11 mouse cellular contexts compared by ENCODE assay signal in genomic region chr10:128613154-128613440, GRCm38 (mm10). TPM values are rescaled to one million over a fixed set of nuclear protein-coding genes. Genes with fewer than 3 reads are reported as not detected.
DNase-seq lines count a peak whose midpoint lies in the region; ATAC-seq and TF ChIP-seq lines count a peak whose summit lies in the region.
"Had no signal": no experiment of that assay in that cellular context is flagged by ENCODE, and none has a peak within 500 bp of the region (broad histone marks: within the 10 kb centered on the region; RNA-seq: fewer than 3 reads in every experiment).

No protein-coding gene starts in this region.

- H3K27ac ChIP-seq in forebrain, embryonic 12.5 days: no peak overlapping the region
- no peak overlapping the region for H3K27ac ChIP-seq in forebrain, embryonic 10.5 days
- no peak overlapping the region for H3K27ac ChIP-seq in lung, embryonic 14.5 days (ENCODE audit: low read depth)
- H3K27ac ChIP-seq in intestine, embryonic 15.5 days: no peak overlapping the region
- H3K27ac ChIP-seq in neural tube, embryonic 13.5 days (replicated peaks): no peak overlapping the region
- H3K27ac ChIP-seq: stomach, embryonic 15.5 days had no signal

- ATAC-seq in forebrain, embryonic 12.5 days (ENCODE audit: low FRiP score): no peak
- ATAC-seq in lung, embryonic 14.5 days (ENCODE audit: insufficient read depth): 0 out of 2 replicates have a peak, but pooled peaks have one; percentile 44
- peak; percentile 32; the same call in 1 of the 2 replicates for ATAC-seq in intestine, embryonic 15.5 days
- ATAC-seq in neural tube, embryonic 13.5 days (ENCODE audit: low read depth): no peak

- peak overlapping the region; percentile 38 for H3K4me2 ChIP-seq in forebrain, embryonic 12.5 days
- H3K4me2 ChIP-seq in lung, embryonic 14.5 days: no peak overlapping the region
- no peak overlapping the region for H3K4me2 ChIP-seq in intestine, embryonic 15.5 days (replicated peaks)
- H3K4me2 ChIP-seq in neural tube, embryonic 13.5 days: peak overlapping the region; percentile 28

- TF ChIP-seq CTCF in lung, embryonic 14.5 days (IDR thresholded peaks at IDR 0.05; ENCODE audit: low read depth): no peak

- H3K4me1 ChIP-seq in forebrain, embryonic 12.5 days: no peaks in the 10 kb centered on the region
- H3K4me1 ChIP-seq in forebrain, embryonic 10.5 days: 0 out of 2 replicates have a peak, but pooled peaks cover 3% of the 10 kb centered on the region
- no peaks in the 10 kb centered on the region for H3K4me1 ChIP-seq in lung, embryonic 14.5 days (ENCODE audit: insufficient read depth)
- 0 out of 2 replicates have a peak, but pooled peaks cover 3% of the 10 kb centered on the region for H3K4me1 ChIP-seq in intestine, embryonic 15.5 days (replicated peaks)
- no peaks in the 10 kb centered on the region for H3K4me1 ChIP-seq in neural tube, embryonic 13.5 days (replicated peaks)

- no peaks in the 10 kb centered on the region for H3K36me3 ChIP-seq in forebrain, embryonic 12.5 days (replicated peaks)
- H3K36me3 ChIP-seq in forebrain, embryonic 10.5 days (replicated peaks): no peaks in the 10 kb centered on the region
- H3K36me3 ChIP-seq in lung, embryonic 14.5 days (ENCODE audit: insufficient read depth): no peaks in the 10 kb centered on the region
- H3K36me3 ChIP-seq in intestine, embryonic 15.5 days: no peaks in the 10 kb centered on the region
- no peaks in the 10 kb centered on the region for H3K36me3 ChIP-seq in neural tube, embryonic 13.5 days
- H3K36me3 ChIP-seq: stomach, embryonic 15.5 days had no signal

- no peak overlapping the region for H3K9ac ChIP-seq in forebrain, embryonic 12.5 days
- no peak overlapping the region for H3K9ac ChIP-seq in lung, embryonic 14.5 days
- no peak overlapping the region for H3K9ac ChIP-seq in intestine, embryonic 15.5 days
- H3K9ac ChIP-seq in neural tube, embryonic 13.5 days: peak overlapping the region; percentile 28; the same call in 1 of the 2 replicates
- H3K9ac ChIP-seq: stomach, embryonic 15.5 days had no signal

- no peaks in the 10 kb centered on the region for H3K27me3 ChIP-seq in forebrain, embryonic 12.5 days
- H3K27me3 ChIP-seq in forebrain, embryonic 10.5 days (ENCODE audit: poor library complexity, severe bottlenecking): peaks cover 9% of the 10 kb centered on the region; the same call in 1 of the 2 replicates
- H3K27me3 ChIP-seq in lung, embryonic 14.5 days (ENCODE audit: insufficient read depth, low read length): no peaks in the 10 kb centered on the region
- H3K27me3 ChIP-seq in intestine, embryonic 15.5 days (replicated peaks): no peaks in the 10 kb centered on the region
- no peaks in the 10 kb centered on the region for H3K27me3 ChIP-seq in neural tube, embryonic 13.5 days
- H3K27me3 ChIP-seq: Patski; stomach, embryonic 15.5 days had no signal

- DNase-seq in forebrain, embryonic 10.5 days (ENCODE audit: extremely low spot score, low spot score): no peak
- no peak for DNase-seq in lung, embryonic 14.5 days
- DNase-seq in lung, adult 18-20 months: no peak
- no peak for DNase-seq in adrenal gland, postnatal 14 days
- no peak for DNase-seq in left cerebral cortex, adult 9 months (ENCODE audit: low spot score in 2 of 2)
- DNase-seq: heart, adult 11 months had no signal

- no peaks in the 10 kb centered on the region for H3K9me3 ChIP-seq in forebrain, embryonic 12.5 days
- no peaks in the 10 kb centered on the region for H3K9me3 ChIP-seq in forebrain, embryonic 10.5 days
- no peaks in the 10 kb centered on the region for H3K9me3 ChIP-seq in lung, embryonic 14.5 days (ENCODE audit: low read depth, low read length)
- H3K9me3 ChIP-seq in intestine, embryonic 15.5 days: no peaks in the 10 kb centered on the region
- no peaks in the 10 kb centered on the region for H3K9me3 ChIP-seq in neural tube, embryonic 13.5 days
- H3K9me3 ChIP-seq: stomach, embryonic 15.5 days had no signal

- WGBS in forebrain, embryonic 12.5 days: 43% methylated on average over 6 of the region's 6 CpGs
- 41% methylated on average over 6 of the region's 6 CpGs for WGBS in forebrain, embryonic 10.5 days
- 40% methylated on average over 6 of the region's 6 CpGs for WGBS in lung, embryonic 14.5 days
- 36% methylated on average over 6 of the region's 6 CpGs for WGBS in intestine, embryonic 15.5 days
- WGBS in neural tube, embryonic 13.5 days: 40% methylated on average over 6 of the region's 6 CpGs

- no peak overlapping the region for H3K4me3 ChIP-seq in forebrain, embryonic 12.5 days (replicated peaks)
- H3K4me3 ChIP-seq in forebrain, embryonic 10.5 days: no peak overlapping the region; the same call in 1 of the 2 replicates
- H3K4me3 ChIP-seq in lung, embryonic 14.5 days (ENCODE audit: low read depth, low read length): no peak overlapping the region
- H3K4me3 ChIP-seq in intestine, embryonic 15.5 days (replicated peaks): no peak overlapping the region
- H3K4me3 ChIP-seq in neural tube, embryonic 13.5 days: no peak overlapping the region
- H3K4me3 ChIP-seq: stomach, embryonic 15.5 days had no signal

RNA-seq across cellular contexts. Expression of gene Rps26, which starts 13.4 kb away (rescaled TPM):
- polyA plus RNA-seq in forebrain, embryonic 12.5 days (2016; fragmentation: Nextera tagmentation; extraction: Ambion mirVana): 484 and 501 TPM in 2 replicates
- polyA plus RNA-seq in forebrain, embryonic 10.5 days (2016; fragmentation: Nextera tagmentation; extraction: Ambion mirVana): 574 and 577 TPM in 2 replicates
- 1,029 and 1,115 TPM in 2 replicates for polyA plus RNA-seq in lung, embryonic 14.5 days (2014; fragmentation: Nextera tagmentation; extraction: Ambion mirVana)
- polyA plus RNA-seq in intestine, embryonic 15.5 days (2015; fragmentation: Nextera tagmentation; extraction: Ambion mirVana): 693 and 768 TPM in 2 replicates
- polyA plus RNA-seq in neural tube, embryonic 13.5 days (2015; fragmentation: Nextera tagmentation; extraction: Ambion mirVana): 407 and 470 TPM in 2 replicates
- 748 and 849 TPM in 2 replicates for total RNA-seq in adrenal gland, postnatal 14 days (2021)

RNA-seq across cellular contexts. Expression of gene Erbb3, which starts 23.6 kb away (rescaled TPM):
- 2.0 TPM in 2 replicates for polyA plus RNA-seq in forebrain, embryonic 12.5 days (2016; fragmentation: Nextera tagmentation; extraction: Ambion mirVana)
- 3.0 and 3.1 TPM in 2 replicates for polyA plus RNA-seq in forebrain, embryonic 10.5 days (2016; fragmentation: Nextera tagmentation; extraction: Ambion mirVana)
- polyA plus RNA-seq in lung, embryonic 14.5 days (2014; fragmentation: Nextera tagmentation; extraction: Ambion mirVana): 20.2 and 22.9 TPM in 2 replicates
- polyA plus RNA-seq in intestine, embryonic 15.5 days (2015; fragmentation: Nextera tagmentation; extraction: Ambion mirVana): 30.5 and 31.5 TPM in 2 replicates
- 9.5 and 9.9 TPM in 2 replicates for polyA plus RNA-seq in neural tube, embryonic 13.5 days (2015; fragmentation: Nextera tagmentation; extraction: Ambion mirVana)
- total RNA-seq in adrenal gland, postnatal 14 days (2021): 4.4 and 9.1 TPM in 2 replicates

RNA-seq across cellular contexts. Expression of gene Ikzf4, which starts 32.7 kb away (rescaled TPM):
- 6.8 and 7.7 TPM in 2 replicates for polyA plus RNA-seq in forebrain, embryonic 12.5 days (2016; fragmentation: Nextera tagmentation; extraction: Ambion mirVana)
- polyA plus RNA-seq in forebrain, embryonic 10.5 days (2016; fragmentation: Nextera tagmentation; extraction: Ambion mirVana): 3.2 and 3.9 TPM in 2 replicates
- 2.0 and 3.5 TPM in 2 replicates for polyA plus RNA-seq in lung, embryonic 14.5 days (2014; fragmentation: Nextera tagmentation; extraction: Ambion mirVana)
- 1.9 and 2.2 TPM in 2 replicates for polyA plus RNA-seq in intestine, embryonic 15.5 days (2015; fragmentation: Nextera tagmentation; extraction: Ambion mirVana)
- polyA plus RNA-seq in neural tube, embryonic 13.5 days (2015; fragmentation: Nextera tagmentation; extraction: Ambion mirVana): 12.1 and 13.2 TPM in 2 replicates
- total RNA-seq in adrenal gland, postnatal 14 days (2021): 0.74 and 2.0 TPM in 2 replicates

RNA-seq across cellular contexts. Expression of gene Pa2g4, which starts 47.3 kb away (rescaled TPM):
- polyA plus RNA-seq in forebrain, embryonic 12.5 days (2016; fragmentation: Nextera tagmentation; extraction: Ambion mirVana): 196 and 203 TPM in 2 replicates
- 298 and 302 TPM in 2 replicates for polyA plus RNA-seq in forebrain, embryonic 10.5 days (2016; fragmentation: Nextera tagmentation; extraction: Ambion mirVana)
- polyA plus RNA-seq in lung, embryonic 14.5 days (2014; fragmentation: Nextera tagmentation; extraction: Ambion mirVana): 240 and 244 TPM in 2 replicates
- polyA plus RNA-seq in intestine, embryonic 15.5 days (2015; fragmentation: Nextera tagmentation; extraction: Ambion mirVana): 205 and 210 TPM in 2 replicates
- 124 and 136 TPM in 2 replicates for polyA plus RNA-seq in neural tube, embryonic 13.5 days (2015; fragmentation: Nextera tagmentation; extraction: Ambion mirVana)
- 93.5 and 107 TPM in 2 replicates for total RNA-seq in adrenal gland, postnatal 14 days (2021)

Comparison
In these comparisons a context has a peak if more than half of its experiments do, and no peak if none do; other contexts are left out.
1. ATAC-seq: peak in lung, embryonic 14.5 days (single experiment) and intestine, embryonic 15.5 days (single experiment); none in forebrain, embryonic 12.5 days (single experiment) and neural tube, embryonic 13.5 days (single experiment).
2. H3K4me2 ChIP-seq: peak in forebrain, embryonic 12.5 days (single experiment) and neural tube, embryonic 13.5 days (single experiment); none in lung, embryonic 14.5 days (single experiment) and intestine, embryonic 15.5 days (single experiment).